Mouse (Mus musculus): ENCODE measurements around the gene Cop1. TPM values are rescaled to one million over a fixed set of nuclear protein-coding genes. Genes with fewer than 3 reads are reported as not detected.

The Cop1 gene
- polyA plus RNA-seq, 1 experiment from 2014 or later = 73.0 TPM

DNA sequence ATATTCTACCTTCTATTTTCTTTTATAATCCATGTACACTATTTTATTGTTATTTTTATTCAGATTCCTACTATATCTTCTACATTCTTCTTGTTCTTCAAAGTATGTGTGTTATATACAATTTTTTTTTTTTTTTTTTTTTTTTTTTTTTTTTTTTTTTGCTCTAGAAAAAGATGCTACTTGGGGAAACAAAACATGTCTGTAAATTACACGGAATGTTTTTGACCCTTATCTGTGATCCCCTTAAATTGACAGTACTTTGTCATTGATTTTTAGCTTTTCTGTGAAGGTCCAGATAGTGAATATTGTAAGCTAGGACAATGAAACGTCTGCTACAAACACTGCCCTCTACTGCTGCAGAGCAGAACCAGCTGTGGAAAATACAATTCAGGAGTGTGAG lies 81.5 kb downstream of the Cop1 start:
- WGBS = 80% methylated on average over 2 of the region's 2 CpGs
- Histone ChIP-seq H3K4me1 (replicated peaks) (no peaks in the 10 kb centered on the region), H3K27me3 (replicated peaks) (no peaks in the 10 kb centered on the region), H3K4me3 (replicated peaks) (no peak overlapping the region), H3K4me2 (replicated peaks) (no peak overlapping the region), H3K27ac (no peak overlapping the region), H3K36me3 (no peaks in the 10 kb centered on the region), H3K9me3 (no peaks in the 10 kb centered on the region), H3K9ac (no peak overlapping the region)
- ATAC-seq = no peak

DNA sequence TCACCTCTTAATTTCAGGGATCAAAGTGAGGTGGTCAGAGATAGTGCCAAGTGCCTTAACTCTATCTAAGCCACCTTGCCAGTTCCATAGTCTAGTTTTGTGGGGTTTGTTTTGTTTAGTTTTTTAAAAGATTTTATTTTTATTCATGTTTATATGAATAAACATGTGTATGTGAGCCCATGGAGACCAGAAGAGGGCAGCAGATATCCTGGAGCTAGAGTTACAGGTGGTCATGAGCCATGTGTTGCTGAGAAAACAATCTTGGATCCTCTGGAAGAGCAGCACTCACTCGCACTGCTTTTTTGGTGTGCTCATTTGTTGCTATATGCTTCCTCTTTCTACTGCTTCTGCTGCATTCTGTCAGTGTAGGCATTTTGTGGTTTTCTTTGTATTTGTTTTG lies 90.5 kb downstream of the Cop1 start:
- 71% methylated on average over 1 of the region's 1 CpGs for WGBS
- Histone ChIP-seq H3K4me3 (replicated peaks) (no peak overlapping the region), H3K4me1 (replicated peaks) (no peaks in the 10 kb centered on the region), H3K36me3 (no peaks in the 10 kb centered on the region), H3K4me2 (replicated peaks) (no peak overlapping the region), H3K9me3 (no peaks in the 10 kb centered on the region), H3K9ac (no peak overlapping the region), H3K27ac (no peak overlapping the region), H3K27me3 (replicated peaks) (no peaks in the 10 kb centered on the region)
- no peak for ATAC-seq

DNA sequence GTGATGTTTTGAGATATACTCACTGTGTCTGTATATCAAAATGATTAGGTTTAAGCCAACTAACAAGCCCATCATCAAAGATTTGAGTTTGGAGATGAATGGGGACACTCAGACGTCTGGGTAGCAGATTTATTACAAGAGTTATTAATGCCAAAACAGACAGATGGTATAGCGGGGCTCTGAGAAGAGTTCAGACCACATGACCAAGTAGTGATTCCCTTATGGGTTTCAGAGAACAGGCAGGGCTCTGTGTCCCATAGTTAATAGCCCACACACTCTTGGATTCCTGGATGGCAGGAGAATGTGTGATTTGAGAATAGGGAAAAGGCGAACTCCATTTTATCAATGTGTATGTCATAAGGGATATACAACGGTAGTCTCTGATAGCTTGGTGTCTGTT lies 98.9 kb downstream of the Cop1 start:
- no peak overlapping the region for H3K4me3 ChIP-seq (replicated peaks)
- H3K4me1 ChIP-seq (replicated peaks) = no peaks in the 10 kb centered on the region
- H3K36me3 ChIP-seq = peaks cover 7% of the 10 kb centered on the region; the same call in 1 of the 2 replicates
- H3K9ac ChIP-seq = no peak overlapping the region
- 77% methylated on average over 4 of the region's 4 CpGs for WGBS
- H3K4me2 ChIP-seq (replicated peaks) = no peak overlapping the region
- no peak overlapping the region for H3K27ac ChIP-seq
- H3K9me3 ChIP-seq = no peaks in the 10 kb centered on the region
- ATAC-seq = no peak
- H3K27me3 ChIP-seq (replicated peaks) = no peaks in the 10 kb centered on the region

DNA sequence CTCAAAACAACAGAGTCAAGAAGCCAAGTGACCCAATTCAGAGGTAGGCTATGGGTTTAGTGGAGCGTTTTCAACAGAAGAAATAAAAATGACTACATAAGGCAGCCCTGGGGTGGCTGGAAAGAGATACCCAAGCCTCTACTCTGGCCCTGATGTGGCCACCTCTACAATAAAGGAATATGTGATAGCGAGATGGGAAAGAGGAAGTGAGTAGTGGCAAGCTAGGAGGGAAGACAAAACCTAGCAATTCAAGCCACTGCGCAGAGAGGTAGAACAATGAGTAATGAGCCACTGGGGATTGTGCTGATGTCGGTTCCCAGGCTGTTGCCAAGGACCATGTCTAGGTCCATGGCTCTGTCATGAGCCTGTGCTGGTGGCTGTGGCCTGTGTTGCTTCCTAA lies 102.0 kb downstream of the Cop1 start:
- no peaks in the 10 kb centered on the region for H3K27me3 ChIP-seq (replicated peaks)
- no peak overlapping the region for H3K27ac ChIP-seq
- H3K9ac ChIP-seq = no peak overlapping the region
- H3K4me1 ChIP-seq (replicated peaks) = no peaks in the 10 kb centered on the region
- peaks cover 9% of the 10 kb centered on the region for H3K36me3 ChIP-seq
- H3K9me3 ChIP-seq = no peaks in the 10 kb centered on the region
- H3K4me2 ChIP-seq (replicated peaks) = no peak overlapping the region
- WGBS = 93% methylated on average over 4 of the region's 4 CpGs
- H3K4me3 ChIP-seq (replicated peaks) = no peak overlapping the region
- ATAC-seq = no peak

DNA sequence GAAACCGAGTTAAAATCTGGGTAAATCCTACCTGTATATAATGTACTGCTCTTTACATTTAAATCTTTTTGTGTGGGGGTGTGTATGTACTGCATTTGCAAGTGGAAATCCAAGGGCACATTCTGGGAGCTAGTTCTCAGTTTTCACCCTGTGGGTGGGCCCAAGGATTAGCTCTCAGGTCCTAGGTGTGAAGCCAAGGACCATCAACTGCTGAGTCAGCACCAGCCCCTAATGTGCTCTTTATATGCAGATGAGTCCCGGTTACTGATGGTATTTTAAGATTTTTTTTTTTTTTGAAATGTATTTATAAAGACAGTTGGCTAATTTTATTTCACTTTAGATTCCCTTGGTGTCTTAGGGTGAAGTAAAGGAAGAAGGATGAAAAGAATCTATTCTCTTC lies 110.2 kb downstream of the Cop1 start:
- no peak overlapping the region for H3K4me2 ChIP-seq (replicated peaks)
- WGBS = 67% methylated on average over 2 of the region's 2 CpGs
- no peak for ATAC-seq

DNA sequence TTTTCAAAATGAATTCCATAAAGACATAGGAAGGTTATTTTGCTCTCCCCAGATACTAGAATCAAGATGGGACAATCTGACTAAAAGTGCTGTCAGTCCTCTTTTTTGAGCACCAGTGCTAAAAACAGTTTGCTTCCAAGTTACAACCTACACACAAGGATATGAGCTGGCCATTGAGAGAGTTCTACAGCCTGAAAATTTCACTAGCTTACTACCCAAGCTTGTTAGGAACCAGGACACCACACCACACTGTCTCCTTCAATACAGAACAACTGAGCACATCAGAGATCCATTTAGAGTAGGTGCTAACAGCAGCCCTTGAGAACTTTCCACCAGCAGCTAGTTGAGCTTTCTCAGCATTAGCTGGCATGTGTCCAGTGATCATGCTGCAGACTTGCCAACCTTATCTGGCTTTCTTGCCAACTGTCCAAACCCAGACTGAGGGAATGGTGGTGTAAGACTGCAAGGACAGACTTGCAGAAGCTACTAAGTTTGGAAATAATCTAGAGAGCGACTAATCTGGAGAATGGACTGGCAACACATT lies 123.0 kb downstream of the Cop1 start:
- no peaks in the 10 kb centered on the region for H3K36me3 ChIP-seq
- no peak overlapping the region for H3K4me2 ChIP-seq (replicated peaks)
- no peaks in the 10 kb centered on the region for H3K9me3 ChIP-seq
- no peaks in the 10 kb centered on the region for H3K4me1 ChIP-seq (replicated peaks)
- no peak overlapping the region for H3K27ac ChIP-seq
- no peak for ATAC-seq
- H3K4me3 ChIP-seq (replicated peaks) = no peak overlapping the region
- no peaks in the 10 kb centered on the region for H3K27me3 ChIP-seq (replicated peaks)
- no peak overlapping the region for H3K9ac ChIP-seq
- WGBS = 92% methylated on average over 1 of the region's 1 CpGs

More for the DNA sequence above, 110.2 kb downstream of the Cop1 start:
- no peaks in the 10 kb centered on the region for H3K9me3 ChIP-seq
- no peak overlapping the region for H3K9ac ChIP-seq
- no peaks in the 10 kb centered on the region for H3K27me3 ChIP-seq (replicated peaks)
- H3K36me3 ChIP-seq = peaks cover 8% of the 10 kb centered on the region; the same call in 1 of the 2 replicates
- H3K4me1 ChIP-seq (replicated peaks) = no peaks in the 10 kb centered on the region
- no peak overlapping the region for H3K4me3 ChIP-seq (replicated peaks)
- H3K27ac ChIP-seq = no peak overlapping the region

DNA sequence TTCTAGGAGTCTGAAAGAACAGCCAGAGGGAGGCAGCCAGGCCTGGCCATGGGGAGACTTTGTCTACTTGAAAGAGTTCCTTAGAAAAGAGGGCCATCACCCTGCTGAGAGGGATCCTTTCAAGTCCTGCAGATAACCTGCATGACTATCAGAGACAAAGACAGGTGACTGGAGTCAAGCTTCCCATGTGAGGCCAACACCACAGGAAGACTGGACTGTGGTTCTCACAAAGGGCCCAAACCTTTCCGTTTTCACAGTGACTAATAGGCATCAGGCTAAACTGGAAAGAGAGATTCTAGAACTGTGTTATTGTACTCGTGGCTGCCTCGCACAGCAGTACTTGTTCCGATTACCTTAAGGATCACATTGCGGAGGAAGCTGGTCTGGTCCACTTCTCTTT lies 126.6 kb downstream of the Cop1 start:
- H3K4me1 ChIP-seq (replicated peaks) = no peaks in the 10 kb centered on the region
- ATAC-seq = no peak
- 70% methylated on average over 5 of the region's 5 CpGs for WGBS
- no peaks in the 10 kb centered on the region for H3K9me3 ChIP-seq
- no peaks in the 10 kb centered on the region for H3K36me3 ChIP-seq
- H3K27me3 ChIP-seq (replicated peaks) = no peaks in the 10 kb centered on the region
- no peak overlapping the region for H3K9ac ChIP-seq
- no peak overlapping the region for H3K4me2 ChIP-seq (replicated peaks)
- no peak overlapping the region for H3K4me3 ChIP-seq (replicated peaks)
- H3K27ac ChIP-seq = no peak overlapping the region

DNA sequence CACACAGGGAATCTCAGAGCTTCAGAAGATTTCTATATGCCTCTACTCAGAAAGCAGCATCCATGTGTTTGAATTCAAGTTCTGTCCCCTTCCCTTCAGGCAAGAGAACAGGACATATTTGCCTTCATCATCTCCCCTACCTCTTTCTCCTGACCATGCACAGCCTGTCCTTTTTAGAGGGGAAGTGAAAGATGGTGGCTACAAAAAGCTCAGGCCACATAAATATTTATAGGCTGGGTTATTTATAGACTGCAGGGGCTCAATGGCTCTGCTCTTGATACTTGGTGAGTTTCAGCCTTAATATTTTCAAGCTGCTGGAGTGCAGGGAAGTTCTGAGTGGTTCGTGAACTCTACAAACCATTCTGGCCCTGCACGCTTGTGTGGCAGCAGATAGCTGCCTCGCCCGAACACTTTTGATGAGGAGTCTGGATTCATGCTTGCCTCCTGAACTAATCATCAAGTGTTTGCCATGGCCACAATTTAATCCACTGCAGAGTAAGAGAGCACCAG lies 139.8 kb downstream of the Cop1 start:
- no peak overlapping the region for H3K27ac ChIP-seq
- no peaks in the 10 kb centered on the region for H3K4me1 ChIP-seq (replicated peaks)
- no peak overlapping the region for H3K4me2 ChIP-seq (replicated peaks)
- WGBS = 62% methylated on average over 4 of the region's 4 CpGs
- no peak for ATAC-seq
- H3K4me3 ChIP-seq (replicated peaks) = no peak overlapping the region
- no peaks in the 10 kb centered on the region for H3K9me3 ChIP-seq
- no peaks in the 10 kb centered on the region for H3K36me3 ChIP-seq
- H3K27me3 ChIP-seq (replicated peaks) = no peaks in the 10 kb centered on the region
- H3K9ac ChIP-seq = no peak overlapping the region

DNA sequence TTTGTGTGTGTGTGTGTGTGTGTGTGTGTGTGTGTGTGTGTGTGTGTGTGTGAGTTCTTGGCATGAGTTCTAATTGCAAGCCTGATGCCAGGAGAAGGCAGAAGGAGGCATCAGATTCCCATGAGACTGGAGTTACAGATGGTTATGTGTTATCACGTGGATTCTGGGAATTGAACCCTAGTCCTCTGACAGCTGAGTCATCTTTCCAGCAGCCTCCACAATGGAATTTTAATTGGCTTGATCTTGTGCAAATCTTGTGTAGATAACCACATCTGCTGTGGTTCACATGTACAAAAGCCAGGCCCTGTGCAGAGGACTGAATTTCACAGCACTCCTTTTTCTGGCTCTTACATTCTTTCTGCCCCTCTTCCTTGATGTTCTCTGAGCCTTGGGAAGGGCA lies 150.1 kb downstream of the Cop1 start:
- Histone ChIP-seq H3K9ac (no peak overlapping the region), H3K36me3 (no peaks in the 10 kb centered on the region), H3K4me3 (replicated peaks) (no peak overlapping the region), H3K27ac (no peak overlapping the region), H3K9me3 (no peaks in the 10 kb centered on the region), H3K4me1 (replicated peaks) (no peaks in the 10 kb centered on the region), H3K4me2 (replicated peaks) (no peak overlapping the region), H3K27me3 (replicated peaks) (no peaks in the 10 kb centered on the region)
- ATAC-seq = no peak
- WGBS = 67% methylated on average over 1 of the region's 1 CpGs

DNA sequence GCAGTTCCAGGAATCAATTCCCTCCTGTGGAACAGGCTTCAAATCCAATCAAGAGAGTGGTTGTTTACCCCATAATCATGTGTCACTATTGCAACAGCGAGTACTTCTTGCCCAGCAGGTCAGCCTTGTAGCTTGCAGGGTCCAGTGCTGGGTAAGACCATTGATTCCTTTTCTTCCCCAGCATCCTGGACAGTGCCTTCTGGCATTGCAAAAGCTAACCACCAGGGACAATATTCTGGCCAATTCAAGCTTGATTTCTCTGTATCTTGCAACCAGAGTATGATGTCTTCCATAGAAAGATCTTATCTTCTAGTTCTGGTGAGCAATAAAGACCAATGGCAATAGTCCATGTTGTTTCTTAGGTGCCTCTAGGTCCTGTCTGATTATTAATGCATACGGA lies 150.8 kb downstream of the Cop1 start:
- no peaks in the 10 kb centered on the region for H3K9me3 ChIP-seq
- no peaks in the 10 kb centered on the region for H3K27me3 ChIP-seq (replicated peaks)
- no peaks in the 10 kb centered on the region for H3K4me1 ChIP-seq (replicated peaks)
- ATAC-seq = no peak
- WGBS = 81% methylated on average over 2 of the region's 2 CpGs
- no peak overlapping the region for H3K27ac ChIP-seq
- no peak overlapping the region for H3K4me3 ChIP-seq (replicated peaks)
- no peak overlapping the region for H3K4me2 ChIP-seq (replicated peaks)
- H3K36me3 ChIP-seq = no peaks in the 10 kb centered on the region
- H3K9ac ChIP-seq = no peak overlapping the region

DNA sequence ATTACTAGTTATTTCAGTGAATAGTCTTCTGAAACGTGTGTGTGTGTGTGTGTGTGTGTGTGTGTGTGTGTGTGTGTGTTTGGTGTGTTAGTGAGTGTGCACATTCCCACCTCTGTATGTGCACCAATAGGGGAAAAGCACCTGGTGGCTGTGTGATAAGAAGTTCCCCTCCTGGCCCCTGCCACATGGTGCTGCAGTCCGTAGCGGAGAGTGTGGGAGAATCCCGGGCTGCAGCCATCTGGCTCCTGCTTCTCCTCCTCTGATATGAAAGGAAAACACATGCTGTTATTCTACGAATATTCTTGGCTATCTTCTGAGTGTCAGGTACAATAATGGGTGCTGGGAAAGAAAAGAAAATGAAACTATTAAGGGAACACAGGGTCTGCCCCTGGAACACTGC lies 154.3 kb downstream of the Cop1 start:
- Histone ChIP-seq H3K9ac (no peak overlapping the region), H3K4me1 (replicated peaks) (no peaks in the 10 kb centered on the region), H3K27ac (no peak overlapping the region), H3K9me3 (no peaks in the 10 kb centered on the region), H3K4me3 (replicated peaks) (no peak overlapping the region), H3K36me3 (no peaks in the 10 kb centered on the region), H3K4me2 (replicated peaks) (no peak overlapping the region), H3K27me3 (replicated peaks) (no peaks in the 10 kb centered on the region)
- 51% methylated on average over 5 of the region's 5 CpGs for WGBS
- peak; percentile 75; the same call in 1 of the 2 replicates for ATAC-seq

DNA sequence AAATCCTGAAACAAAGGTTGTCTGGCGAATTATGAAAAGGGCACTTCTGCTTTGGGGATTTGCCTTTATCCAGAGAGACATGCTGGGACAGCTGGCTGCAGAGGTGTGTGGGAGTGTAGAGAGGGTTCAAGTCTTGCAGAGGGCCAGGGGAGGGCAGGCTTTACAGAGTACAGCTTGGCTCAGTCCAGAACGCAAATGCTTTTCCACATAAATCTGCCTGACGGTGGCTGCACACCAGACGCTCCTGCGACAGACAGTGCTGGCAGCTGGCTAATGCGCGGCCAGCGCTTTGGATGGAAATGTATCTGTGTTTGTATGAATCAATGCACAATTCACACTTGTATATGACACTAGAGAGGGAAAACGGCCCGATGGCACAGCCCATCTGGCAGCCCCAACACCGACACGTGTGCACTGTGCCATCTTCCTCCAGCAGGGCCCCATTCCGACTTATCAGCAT lies 156.5 kb downstream of the Cop1 start:
- 61% methylated on average over 13 of the region's 13 CpGs for WGBS
- Histone ChIP-seq H3K9me3 (no peaks in the 10 kb centered on the region), H3K4me2 (replicated peaks) (no peak overlapping the region), H3K4me1 (replicated peaks) (peaks cover 7% of the 10 kb centered on the region), H3K4me3 (replicated peaks) (no peak overlapping the region), H3K36me3 (no peaks in the 10 kb centered on the region), H3K27ac (no peak overlapping the region), H3K27me3 (replicated peaks) (no peaks in the 10 kb centered on the region), H3K9ac (no peak overlapping the region)
- no peak for ATAC-seq

DNA sequence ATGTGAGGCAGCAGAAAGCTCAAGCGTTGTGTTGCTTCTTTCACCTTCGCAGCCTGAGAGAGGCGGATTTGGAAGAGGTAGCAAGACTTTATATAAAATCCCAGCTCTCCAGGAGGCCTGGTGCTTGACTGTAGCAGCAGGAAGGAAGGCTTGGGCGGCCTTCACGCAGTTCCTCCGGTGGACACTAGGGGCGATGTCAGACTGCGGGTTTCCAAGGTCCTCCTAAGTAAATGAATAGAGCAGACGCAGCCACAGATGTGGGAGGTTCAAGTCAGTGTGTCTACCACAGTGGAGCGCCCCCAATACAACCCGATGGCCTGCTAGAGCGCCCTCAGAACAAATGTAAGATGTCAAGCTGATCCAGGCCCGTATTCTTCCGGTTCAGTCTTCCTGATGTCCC lies 157.9 kb downstream of the Cop1 start:
- Histone ChIP-seq H3K4me1 (replicated peaks) (peaks cover 7% of the 10 kb centered on the region), H3K4me3 (replicated peaks) (no peak overlapping the region), H3K9ac (no peak overlapping the region), H3K36me3 (no peaks in the 10 kb centered on the region), H3K27ac (no peak overlapping the region), H3K4me2 (replicated peaks) (no peak overlapping the region), H3K9me3 (no peaks in the 10 kb centered on the region), H3K27me3 (replicated peaks) (no peaks in the 10 kb centered on the region)
- ATAC-seq = no peak; the same call in 1 of the 2 replicates
- 25% methylated on average over 14 of the region's 14 CpGs for whole genome bisulfite sequencing

All from intestine, embryonic 15.5 days (tissue).